Mouse (Mus musculus) spleen, adult 2 months (tissue): ENCODE results near the gene Eif5a2. TPM values are rescaled to one million over a fixed set of nuclear protein-coding genes. Genes with fewer than 3 reads are reported as not detected.

Source experiments
- DNase-seq, 2 experiments: peaks; one replicate each; pipeline versions ENCODE4 v3.0.0 to v3.0.0-alpha.2; 2012 to 2021; ENCODE audit warnings: low spot score in 2 of 2, low read depth in 1 of 2
- H3K27ac ChIP-seq: fragments of 200-500 bp; 2 replicates; pipeline ENCODE4 v1.5.1; 2012; ENCODE audit warnings: low read length, inconsistent platforms; ENCODE audit not compliant: insufficient read depth
- H3K27me3 ChIP-seq: fragments of 200-500 bp; 2 replicates; pipeline ENCODE4 v1.6.1; 2012; ENCODE audit warnings: mild to moderate bottlenecking, moderate library complexity, low read length, inconsistent platforms; ENCODE audit not compliant: control insufficient read depth, insufficient read depth
- H3K36me3 ChIP-seq: fragments of 200-500 bp; 2 replicates; pipeline ENCODE4 v1.6.1; 2012; ENCODE audit warnings: mild to moderate bottlenecking, low read length, inconsistent platforms; ENCODE audit not compliant: control insufficient read depth, insufficient read depth
- H3K4me1 ChIP-seq: fragments of 200-500 bp; 2 replicates; pipeline ENCODE4 v1.6.1; 2011; ENCODE audit warnings: inconsistent platforms; ENCODE audit not compliant: control insufficient read depth, insufficient read depth, insufficient read length
- H3K4me3 ChIP-seq: fragments of 200-500 bp; 2 replicates; pipeline ENCODE4 v1.5.1; 2011; ENCODE audit warnings: mild to moderate bottlenecking, inconsistent platforms; ENCODE audit not compliant: insufficient read depth, insufficient read length; ENCODE audit errors: extremely low read depth
- CTCF ChIP-seq: fragments of 200-500 bp; IDR thresholded peaks from 2 replicates; pipeline ENCODE4 v1.5.1; 2011; ENCODE audit warnings: mild to moderate bottlenecking, inconsistent platforms; ENCODE audit not compliant: insufficient read depth, insufficient read length, insufficient replicate concordance; ENCODE audit errors: extremely low read depth
- POLR2A ChIP-seq: fragments of 200-500 bp; IDR thresholded peaks from 2 replicates; pipeline ENCODE4 v1.6.1; 2011; ENCODE audit warnings: low read depth, low read length, inconsistent platforms
- WGBS: fragments of 180-500 bp; shearing (Covaris S2); methylation state at CpG from one replicate; pipeline ENCODE4 v1.1.7; 2018; 5-methylcytosine and 5-hydroxymethylcytosine counted together
- polyA plus RNA-seq: library from polyadenylated mRNA; depleted of rRNA; stranded (reverse); fragments of >200 nt; gene quantifications from 2 replicates; pipeline ENCODE4 v1.2.3, GENCODE M21; 2012; rRNA removed

Eif5a2 gene
- polyA plus RNA-seq: 0.69 and 0.88 TPM in 2 replicates

DNA sequence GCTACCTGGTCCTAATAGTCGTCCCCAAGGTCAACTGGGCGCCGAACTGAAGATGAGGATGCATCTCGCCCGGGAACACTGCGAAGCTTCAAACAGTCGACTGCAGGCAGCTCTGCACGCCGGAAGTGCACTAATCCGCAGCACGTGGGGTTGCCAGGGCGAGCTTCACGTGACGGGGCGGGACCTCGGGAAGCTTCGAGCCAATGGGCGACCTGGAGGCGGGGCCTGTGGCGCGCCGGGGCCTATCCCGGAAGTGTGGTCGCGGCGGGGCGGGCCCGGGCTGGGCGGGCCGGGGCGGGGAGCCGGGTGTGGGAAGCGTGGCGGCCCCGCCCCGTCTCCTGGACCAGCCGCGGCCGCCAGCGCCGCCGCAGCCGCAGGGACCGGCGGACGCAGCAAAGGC lies at the start of gene Eif5a2:
TSS of gene Eif5a2 (plus strand) at position 283 of the 400 bp plus-strand sequence.
- TF ChIP-seq POLR2A: no peak
- TF ChIP-seq CTCF: no peak
- Histone ChIP-seq H3K4me3 (peak within 1 kb of the TSS; percentile 72), H3K4me1 (peaks cover 11% of the 10 kb centered on the region), H3K27ac (no peak within 1 kb of the TSS), H3K36me3 (no peaks in the 10 kb centered on the region), H3K27me3 (peaks cover 6% of the 10 kb centered on the region)
- 4% methylated on average over 44 of the region's 46 CpGs for WGBS
- DNase-seq: peak; percentile 77 to 91

- DNase-seq: no peak
- Histone ChIP-seq H3K27me3 (no peaks in the 10 kb centered on the region), H3K36me3 (no peaks in the 10 kb centered on the region), H3K4me1 (no peaks in the 10 kb centered on the region), H3K4me3 (no peak overlapping the region), H3K27ac (no peak overlapping the region)
- WGBS: 79% methylated on average over 2 of the region's 2 CpGs
- TF ChIP-seq POLR2A: no peak
- no peak for TF ChIP-seq CTCF
Measured at GRCm38 (mm10) chr3:28734712-28735111, 46.4 kb upstream of the Eif5a2 start.

DNA sequence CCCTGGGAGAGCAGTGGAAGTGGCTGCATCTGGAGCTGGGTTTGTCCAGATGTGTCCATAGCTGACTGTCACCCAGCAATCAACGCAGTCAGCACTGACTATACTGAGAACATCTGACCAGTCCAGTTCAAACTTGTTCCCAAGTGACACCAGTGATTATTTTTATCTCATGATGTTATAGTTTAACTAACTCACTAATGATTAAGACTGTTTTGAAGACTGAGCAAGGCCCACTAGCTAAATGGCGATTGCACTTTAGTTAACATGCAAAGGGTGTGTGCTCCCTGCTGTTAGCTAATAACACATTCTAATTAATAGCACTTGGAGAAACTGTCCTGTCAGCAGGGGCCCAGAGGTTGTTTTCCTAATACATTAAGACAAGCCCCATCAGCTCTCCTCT lies 44.1 kb upstream of the Eif5a2 start:
- WGBS: 86% methylated on average over 2 of the region's 2 CpGs
- no peak for DNase-seq

GRCm38 (mm10) chr3:28740353-28740752 lies 40.7 kb upstream of the Eif5a2 start:
- Histone ChIP-seq H3K36me3 (no peaks in the 10 kb centered on the region), H3K27me3 (no peaks in the 10 kb centered on the region), H3K4me3 (no peak overlapping the region), H3K27ac (no peak overlapping the region), H3K4me1 (no peaks in the 10 kb centered on the region)
- 75% methylated on average over 6 of the region's 6 CpGs for WGBS
- DNase-seq: no peak
- no peak for TF ChIP-seq CTCF
- no peak for TF ChIP-seq POLR2A

More for the DNA sequence above, 44.1 kb upstream of the Eif5a2 start:
- Histone ChIP-seq H3K4me1 (no peaks in the 10 kb centered on the region), H3K27me3 (no peaks in the 10 kb centered on the region), H3K27ac (no peak overlapping the region), H3K4me3 (no peak overlapping the region), H3K36me3 (no peaks in the 10 kb centered on the region)
- no peak for TF ChIP-seq CTCF
- no peak for TF ChIP-seq POLR2A

DNA sequence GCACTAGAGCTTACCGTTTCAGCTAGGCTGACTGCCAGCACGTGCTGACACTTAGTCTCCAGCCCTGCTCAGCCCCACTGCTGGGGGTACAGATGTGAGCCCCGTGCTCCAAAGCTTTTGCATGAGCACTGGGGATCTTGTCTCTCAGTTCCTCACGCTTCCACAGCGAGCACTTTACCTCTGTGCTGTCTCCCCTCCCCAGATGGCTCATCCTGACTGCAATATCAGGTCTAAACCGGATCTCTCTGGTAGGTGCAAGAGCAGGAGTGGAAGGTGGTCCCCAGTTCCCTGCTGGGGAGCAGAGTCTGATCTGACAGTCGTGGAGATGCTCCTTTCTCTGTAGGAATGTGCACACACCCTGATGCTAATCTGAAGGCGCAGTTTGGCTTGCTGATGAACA lies 37.8 kb upstream of the Eif5a2 start:
- Histone ChIP-seq H3K27me3 (no peaks in the 10 kb centered on the region), H3K27ac (no peak overlapping the region), H3K36me3 (no peaks in the 10 kb centered on the region), H3K4me3 (no peak overlapping the region), H3K4me1 (no peaks in the 10 kb centered on the region)
- 62% methylated on average over 8 of the region's 8 CpGs for WGBS
- TF ChIP-seq POLR2A (no peak), CTCF (no peak)
- DNase-seq: no peak

DNA sequence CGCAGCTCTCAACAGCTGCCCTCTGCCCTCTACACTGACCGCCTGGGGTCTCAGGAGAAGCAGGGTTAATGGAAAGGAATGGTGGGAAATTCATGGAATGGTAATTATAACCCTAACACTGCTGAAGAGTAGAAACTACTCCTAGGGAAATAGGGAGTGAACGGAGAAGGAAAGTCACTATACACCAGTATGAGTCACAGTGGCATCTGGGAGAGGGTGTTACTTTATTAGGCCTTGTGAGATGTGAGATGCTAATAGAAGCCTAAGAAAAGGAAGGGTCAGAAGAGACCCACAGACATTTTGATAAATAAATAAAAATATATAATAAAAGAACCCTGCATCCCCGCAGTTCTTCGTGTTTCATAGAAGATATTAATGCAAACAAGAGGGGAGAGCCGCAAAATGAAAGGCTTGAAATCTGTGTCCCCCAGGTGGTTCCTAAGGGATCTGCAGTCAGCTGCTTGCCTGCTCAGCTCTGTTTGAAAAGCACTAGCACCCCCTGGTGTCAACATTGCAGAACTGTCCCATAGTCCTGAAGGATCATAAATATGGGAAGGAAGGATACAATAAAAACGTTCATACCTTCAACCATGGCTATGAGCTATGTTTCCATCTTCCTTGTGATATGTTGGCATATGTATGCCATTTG lies 35.1 kb upstream of the Eif5a2 start:
- Histone ChIP-seq H3K27ac (no peak overlapping the region), H3K36me3 (no peaks in the 10 kb centered on the region), H3K4me3 (no peak overlapping the region), H3K27me3 (no peaks in the 10 kb centered on the region), H3K4me1 (no peaks in the 10 kb centered on the region)
- peak; percentile 78; the same call in 1 of the 2 replicates for TF ChIP-seq CTCF
- no peak for TF ChIP-seq POLR2A
- WGBS: 39% methylated on average over 7 of the region's 7 CpGs
- peak; percentile 34 to 42 for DNase-seq

DNA sequence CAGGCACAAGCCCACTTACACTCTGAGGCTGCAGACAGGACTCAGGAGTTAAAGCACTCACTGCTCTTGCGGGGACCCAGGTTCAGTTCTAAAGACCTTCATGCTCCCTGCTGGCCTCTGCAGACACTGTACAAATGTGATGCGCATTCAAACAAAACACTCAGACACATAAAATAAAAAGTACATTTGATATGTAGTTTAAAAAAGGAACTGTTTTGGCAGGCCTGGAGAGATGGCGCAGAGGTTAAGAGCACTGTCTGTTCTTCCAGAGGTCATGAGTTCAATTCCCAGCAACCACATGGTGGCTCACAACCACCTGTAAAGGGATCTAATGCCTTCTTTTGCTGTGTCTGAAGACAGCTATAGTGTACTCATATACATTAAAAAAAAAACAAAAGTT lies 32.9 kb upstream of the Eif5a2 start:
- 94% methylated on average over 3 of the region's 3 CpGs for WGBS
- H3K36me3 ChIP-seq: no peaks in the 10 kb centered on the region
- no peak overlapping the region for H3K27ac ChIP-seq
- H3K4me3 ChIP-seq: no peak overlapping the region
- DNase-seq: no peak
- no peak for TF ChIP-seq CTCF
- no peak for TF ChIP-seq POLR2A
- H3K4me1 ChIP-seq: no peaks in the 10 kb centered on the region
- H3K27me3 ChIP-seq: no peaks in the 10 kb centered on the region
